14 mouse cellular contexts compared by ENCODE assay signal in the genomic region with DNA sequence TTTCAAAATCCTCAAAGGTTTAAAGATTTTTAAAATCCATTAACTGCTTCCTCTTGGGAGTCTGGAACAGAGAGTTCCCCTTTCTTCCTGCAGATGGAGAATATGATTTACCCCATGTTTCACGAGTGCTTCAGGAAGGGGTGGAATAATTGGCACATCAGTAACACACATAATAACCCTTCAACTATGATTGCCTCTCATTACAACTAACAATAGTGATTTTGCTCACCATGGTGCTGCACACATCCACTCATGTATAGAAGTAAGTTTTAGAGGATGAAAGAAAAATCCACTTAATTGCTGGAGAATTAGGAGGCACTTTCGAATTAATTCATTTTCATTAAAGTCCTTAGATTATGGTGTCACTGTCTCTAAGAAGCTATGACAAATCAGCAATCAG.
"Had no signal": no experiment of that assay in that cellular context is flagged by ENCODE, and none has a peak within 500 bp of the region (broad histone marks: within the 10 kb centered on the region; RNA-seq: fewer than 3 reads in every experiment).

No protein-coding gene starts in this region.

- DNase-seq: kidney, adult 9 months; kidney, postnatal 14 days; kidney, postnatal 4 days; layer of hippocampus, postnatal 36 days; liver, embryonic 13.5 days; lung, adult 2 months; lung, postnatal 14 days; lung, postnatal 4 days; midbrain, embryonic 14.5 days; thymus, adult 2 months; thymus, postnatal 14 days; thymus, postnatal 4 days had no signal

- H3K9ac ChIP-seq: liver, embryonic 13.5 days had no signal

- H3K36me3 ChIP-seq: liver, embryonic 13.5 days had no signal

- H3K4me1 ChIP-seq: liver, embryonic 13.5 days had no signal

- H3K27me3 ChIP-seq: liver, embryonic 13.5 days had no signal

- H3K4me3 ChIP-seq: left cerebral cortex, adult 2 months; liver, embryonic 13.5 days had no signal

- H3K9me3 ChIP-seq: liver, embryonic 13.5 days had no signal

- H3K4me2 ChIP-seq: liver, embryonic 13.5 days had no signal

- H3K27ac ChIP-seq: left cerebral cortex, adult 2 months; liver, embryonic 13.5 days; stomach, postnatal 0 days had no signal
